Mouse (Mus musculus) embryo, embryonic 11.5 days (tissue): ENCODE results near the gene Dhps.
"Not testable (repeated sequence)": the region's sequence is repeated elsewhere in the genome, so short reads cannot be mapped to it uniquely, and the experiment has no call there.

Source experiments
- DNase-seq: peaks from one replicate; pipeline ENCODE4 v3.0.0-alpha.2; 2012; ENCODE audit warnings: low read depth, low spot score

Gene Dhps

GRCm38 (mm10) chr8:85062603-85063002, 9.0 kb upstream of the Dhps start:
- DNase-seq: no peak

- no peak for DNase-seq
Observed at GRCm38 (mm10) chr8:85065213-85065612, 6.3 kb upstream of the Dhps start.

GRCm38 (mm10) chr8:85067155-85067554, 4.4 kb upstream of the Dhps start:
- no peak for DNase-seq

- DNase-seq: no peak
Observed at GRCm38 (mm10) chr8:85067982-85068381, 3.6 kb upstream of the Dhps start, which contains the start of gene Gm5741. Gm5741 (minus strand) TSS chr8:85067982.

GRCm38 (mm10) chr8:85071041-85071440, 516 bp upstream of the Dhps start:
- no peak for DNase-seq

- DNase-seq: no peak
Observed at GRCm38 (mm10) chr8:85072364-85072929, 890 bp downstream of the Dhps start.

GRCm38 (mm10) chr8:85073041-85073612, 1.6 kb downstream of the Dhps start:
- no peak for DNase-seq

GRCm38 (mm10) chr8:85074167-85074566, 2.6 kb downstream of the Dhps start:
- DNase-seq: no peak

- DNase-seq: no peak
Observed at GRCm38 (mm10) chr8:85074617-85075016, 3.1 kb downstream of the Dhps start.

GRCm38 (mm10) chr8:85076001-85076400, 4.4 kb downstream of the Dhps start:
- no peak for DNase-seq

- peak; percentile 71 for DNase-seq
Observed at GRCm38 (mm10) chr8:85076993-85077392, 5.4 kb downstream of the Dhps start.

- no peak for DNase-seq
Observed at GRCm38 (mm10) chr8:85080214-85080531, 8.6 kb downstream of the Dhps start.

- DNase-seq: peak; percentile 66
Observed at GRCm38 (mm10) chr8:85080532-85081215, 9.1 kb downstream of the Dhps start, which contains the start of gene Wdr83os. Wdr83os (plus strand) TSS chr8:85080740.

GRCm38 (mm10) chr8:85081216-85081555, 9.6 kb downstream of the Dhps start, which contains the start of gene Wdr83:
Wdr83 (minus strand) TSS chr8:85081306.
- DNase-seq: peak; percentile 37

- not testable (repeated sequence) for DNase-seq
Observed at GRCm38 (mm10) chr8:85082169-85082568, 10.6 kb downstream of the Dhps start.

GRCm38 (mm10) chr8:85083108-85083813, 11.7 kb downstream of the Dhps start, which contains the start of gene Man2b1:
Man2b1 (plus strand) TSS chr8:85083270.
- DNase-seq: peak; percentile 51

GRCm38 (mm10) chr8:85084633-85085032, 13.1 kb downstream of the Dhps start:
- DNase-seq: no peak

- DNase-seq: no peak
Observed at GRCm38 (mm10) chr8:85086238-85086637, 14.7 kb downstream of the Dhps start.

- DNase-seq: no peak
Observed at GRCm38 (mm10) chr8:85088771-85089170, 17.2 kb downstream of the Dhps start.

- DNase-seq: no peak
Observed at GRCm38 (mm10) chr8:85090856-85091255, 19.3 kb downstream of the Dhps start.

GRCm38 (mm10) chr8:85091526-85092090, 20.1 kb downstream of the Dhps start:
- no peak for DNase-seq

GRCm38 (mm10) chr8:85095051-85095450, 23.5 kb downstream of the Dhps start:
- no peak for DNase-seq
